Mouse (Mus musculus): ENCODE results near the gene Cdcp2.

GRCm38 (mm10) chr4:107129373-107129772, 32.7 kb downstream of the Cdcp2 start:
- TF ChIP-seq CTCF (conservative IDR thresholded peaks at IDR 0.05; ENCODE audit: low read length), result no peak
- no peak for TF ChIP-seq POU5F1 (IDR thresholded peaks at IDR 0.05; ENCODE audit: borderline replicate concordance, low read length)
- TF ChIP-seq NANOG (IDR thresholded peaks at IDR 0.05; ENCODE audit: borderline replicate concordance, low read length), result no peak
